Mouse (Mus musculus): ENCODE measurements around the gene Olfr1508. TPM values are rescaled to one million over a fixed set of nuclear protein-coding genes. Genes with fewer than 3 reads are reported as not detected.
"Not testable (repeated sequence)": the region's sequence is repeated elsewhere in the genome, so short reads cannot be mapped to it uniquely, and the experiment has no call there.

The Olfr1508 gene
- not detected for total RNA-seq (2021)
- long read RNA-seq, experiment 1, result 0 reads
- long read RNA-seq, experiment 2, result 0 reads

GRCm38 (mm10) chr14:52467395-52467794, at the start of gene Olfr1508:
Gene Olfr1508 (minus strand): TSS chr14:52467495.
- intact Hi-C loops (cut with DNase I; ENCODE audit: low total_unique reads), result no loop called here
- no peak for DNase-seq

DNA sequence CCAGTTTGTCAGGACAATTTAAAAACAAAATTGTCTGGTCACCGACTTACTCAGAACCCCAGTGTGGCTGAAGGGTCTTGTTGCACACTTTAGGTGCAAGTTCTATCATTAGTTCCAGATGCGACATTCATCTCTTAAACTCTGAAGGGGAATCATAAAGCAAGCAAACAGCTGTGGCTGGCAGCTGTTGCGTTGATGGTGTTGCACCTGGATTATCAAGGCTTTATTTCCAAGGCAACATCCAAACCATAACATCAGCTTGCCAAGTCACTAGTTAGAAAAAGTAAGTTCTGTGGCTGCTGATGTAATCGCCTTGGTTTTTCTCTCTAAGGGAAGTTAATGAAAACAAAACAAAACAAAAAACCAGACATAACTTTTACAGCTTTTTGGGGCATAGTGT, 28.2 kb upstream of the Olfr1508 start, which contains the start of gene Olfr1507:
TSS of gene Olfr1507 (minus strand) at position 234 of the 400 bp plus-strand sequence.
- no peak for DNase-seq
- intact Hi-C loops (cut with DNase I; ENCODE audit: low total_unique reads), result no loop called here

DNA sequence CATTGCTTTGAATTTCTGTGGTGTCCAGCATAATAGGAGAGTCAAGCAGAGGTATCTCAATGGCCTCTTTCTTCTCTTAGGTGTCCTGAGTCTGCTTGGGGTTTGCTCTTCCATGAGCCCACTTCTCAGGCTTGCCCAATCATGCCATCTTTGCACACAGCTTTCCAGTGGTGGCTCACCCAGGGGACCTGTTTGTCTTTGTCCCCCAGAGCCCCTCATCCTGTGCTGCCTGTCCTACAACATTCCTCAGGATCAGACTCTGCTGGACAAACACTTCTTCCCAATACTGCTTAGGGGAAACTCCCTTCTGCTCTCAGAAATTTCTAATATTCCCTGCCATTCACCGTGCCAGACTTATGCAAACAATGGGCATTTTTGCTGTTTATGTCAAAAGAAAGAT, 1.6 kb downstream of the Olfr1508 start:
- intact Hi-C loops (cut with DNase I; ENCODE audit: low total_unique reads), result no loop called here

DNA sequence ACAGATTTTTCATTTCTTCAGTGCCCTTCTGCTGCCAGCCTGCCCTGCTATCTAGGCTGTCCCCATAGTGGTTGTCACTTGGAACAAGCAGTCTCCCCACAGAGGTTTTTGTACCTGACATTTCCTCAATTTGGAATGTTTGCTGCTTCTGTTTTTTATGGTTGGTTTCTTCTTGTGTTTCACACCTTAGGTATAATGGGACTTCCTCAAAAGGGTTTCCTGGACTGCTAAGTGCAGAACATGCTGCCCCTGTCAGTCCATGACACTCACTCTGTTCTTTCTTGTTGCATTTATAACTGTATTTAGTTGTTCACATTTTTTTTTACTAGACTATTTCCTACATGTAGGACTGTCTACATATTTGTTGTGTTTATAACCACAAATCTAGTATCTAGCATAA, 5.4 kb downstream of the Olfr1508 start:
- intact Hi-C loops (cut with DNase I; ENCODE audit: low total_unique reads), result no loop called here
- DNase-seq, result no peak

More for the DNA sequence above, 1.6 kb downstream of the Olfr1508 start:
- DNase-seq, result no peak

DNA sequence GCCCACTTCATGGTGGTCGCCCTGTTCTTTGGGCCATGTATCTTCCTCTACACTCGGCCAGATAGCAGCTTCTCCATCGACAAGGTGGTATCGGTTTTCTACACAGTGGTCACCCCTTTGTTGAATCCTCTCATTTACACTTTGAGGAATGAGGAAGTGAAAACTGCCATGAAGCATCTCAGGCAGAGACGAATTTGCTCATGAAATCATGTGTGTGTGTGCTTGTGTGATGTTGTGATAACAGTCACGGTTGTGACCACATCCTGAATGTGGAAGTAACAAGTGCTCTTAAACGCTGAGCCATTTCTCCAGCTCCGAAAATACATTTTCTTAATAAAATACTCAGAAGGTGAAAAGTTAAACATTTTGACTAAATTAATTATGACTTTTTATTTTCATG, 16.2 kb downstream of the Olfr1508 start:
- no peak for DNase-seq
- intact Hi-C loops (cut with DNase I; ENCODE audit: low total_unique reads), result no loop called here

DNA sequence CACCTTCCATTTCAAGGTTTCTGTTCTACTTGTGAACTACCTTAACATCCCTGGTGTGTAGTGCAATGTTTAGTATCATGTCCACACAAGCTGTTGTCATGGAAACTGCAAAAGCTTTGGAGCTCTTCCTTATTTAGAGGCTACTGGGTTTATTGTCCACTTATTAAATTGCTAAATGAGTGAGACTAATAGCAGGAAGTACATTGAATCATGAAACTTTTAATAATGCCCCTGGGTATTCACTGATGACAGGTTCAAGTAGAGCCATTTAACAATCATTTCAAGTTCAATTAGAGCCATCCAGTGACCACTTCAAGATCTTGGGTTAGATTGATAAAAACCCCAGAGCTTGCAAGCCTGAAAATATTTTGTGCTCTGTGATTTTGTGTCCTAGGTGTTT, 24.6 kb downstream of the Olfr1508 start, which contains the start of gene Olfr1509:
TSS of gene Olfr1509 (plus strand) at position 301 of the 400 bp plus-strand sequence.
- intact Hi-C loops (cut with DNase I; ENCODE audit: low total_unique reads), result no loop called here
- no peak for DNase-seq

DNA sequence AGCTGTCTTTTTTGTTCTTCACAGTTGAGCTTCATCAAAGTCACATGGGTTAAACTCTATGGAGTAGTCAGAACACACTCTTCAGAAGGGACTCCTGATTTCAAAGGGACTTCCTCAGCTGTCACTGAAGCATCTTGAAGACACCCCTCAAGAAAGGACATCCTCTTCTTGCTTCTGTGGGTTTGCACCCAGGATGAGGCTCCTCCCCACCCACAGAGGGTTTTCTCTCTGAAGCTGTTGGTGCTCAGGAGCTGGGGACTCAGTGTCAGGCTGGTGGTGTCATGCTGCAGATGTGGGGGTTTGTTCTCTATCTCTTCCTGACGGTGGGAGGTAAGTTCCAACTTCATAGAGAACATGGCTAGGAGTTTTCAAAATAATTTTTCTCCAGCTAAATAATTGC, 39.6 kb downstream of the Olfr1508 start:
- intact Hi-C loops (cut with DNase I; ENCODE audit: low total_unique reads), result no loop called here
- DNase-seq, result no peak

- intact Hi-C loops (cut with DNase I; ENCODE audit: low total_unique reads), result no loop called here
Measured at GRCm38 (mm10) chr14:52414273-52414672, 53.0 kb downstream of the Olfr1508 start, which contains the start of gene Olfr1510. Gene Olfr1510 (minus strand): TSS chr14:52414373.

DNA sequence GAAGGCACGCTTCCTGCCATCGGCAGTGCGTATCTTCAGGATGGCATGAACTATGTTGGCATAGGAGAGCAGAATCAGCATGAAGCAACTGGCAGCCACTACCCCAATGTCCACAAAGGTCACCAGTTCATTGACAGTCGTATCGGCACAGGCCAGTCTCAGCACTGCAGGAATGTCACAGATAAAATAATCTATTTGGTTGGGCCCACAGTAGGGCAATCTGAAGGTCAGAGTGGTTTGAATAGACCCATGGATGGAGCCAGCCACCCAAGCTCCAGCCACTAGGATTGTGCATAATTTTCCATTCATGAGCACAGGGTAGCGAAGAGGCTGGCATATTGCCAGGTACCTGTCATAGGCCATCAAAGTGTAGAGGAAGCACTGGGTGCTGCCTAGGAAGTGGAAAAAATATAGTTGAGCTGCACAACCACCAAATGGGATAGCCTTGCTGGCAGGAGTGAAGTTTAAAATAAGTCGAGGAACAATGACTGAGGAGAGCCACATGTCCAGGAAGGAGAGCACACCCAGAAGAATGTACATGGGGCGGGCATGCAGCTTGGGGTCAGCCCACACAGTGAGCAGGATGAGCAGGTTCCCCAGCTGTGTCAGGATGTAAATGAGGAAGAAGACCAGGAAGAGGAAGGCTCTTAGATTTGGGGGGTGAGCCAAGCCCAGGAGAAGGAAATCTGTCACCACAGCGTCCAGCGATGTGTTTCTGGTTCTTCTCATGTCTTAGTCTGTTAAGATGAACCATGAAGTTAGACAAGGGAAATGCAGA, 57.0 kb downstream of the Olfr1508 start:
- DNase-seq; intact Hi-C loops (cut with DNase I; ENCODE audit: low total_unique reads): not testable (repeated sequence)

More at GRCm38 (mm10) chr14:52414273-52414672, 53.0 kb downstream of the Olfr1508 start, which contains the start of gene Olfr1510:
- no peak for DNase-seq

Other genes with a start within 250 kb of the Olfr1508 start
- gene Chd8, start 209.7 kb downstream of the Olfr1508 start, total RNA-seq (2021), result 10 to 100 TPM; 36.5 to 37.7 TPM
- gene Tox4, start 188.3 kb downstream of the Olfr1508 start, total RNA-seq (2021), result 10 to 100 TPM; 31.9 to 33.1 TPM
- 1 to 10 TPM; 3.7 to 5.0 TPM for gene Rab2b, start 187.9 kb downstream of the Olfr1508 start, total RNA-seq (2021)
- gene Mettl3, start 162.4 kb downstream of the Olfr1508 start, total RNA-seq (2021), result 10 to 100 TPM; 11.8 to 14.7 TPM
- gene Sall2, start 138.7 kb downstream of the Olfr1508 start, total RNA-seq (2021), result 1 to 10 TPM; 1.9 to 2.4 TPM
- gene Olfr1513, start 111.1 kb downstream of the Olfr1508 start, total RNA-seq (2021), result not detected
- gene Olfr1512, start 88.3 kb downstream of the Olfr1508 start, total RNA-seq (2021), result not detected
- not detected for gene Olfr1511, start 70.1 kb downstream of the Olfr1508 start, total RNA-seq (2021)
- not detected for gene Olfr1510, start 53.1 kb downstream of the Olfr1508 start, total RNA-seq (2021)
- not detected for gene Olfr1509, start 24.5 kb downstream of the Olfr1508 start, total RNA-seq (2021)
- not detected for gene Olfr1507, start 28.3 kb upstream of the Olfr1508 start, total RNA-seq (2021)